Mouse (Mus musculus) right cerebral cortex, postnatal 4 days (tissue): ENCODE measurements around the gene Hapln4.

Experiments
- DNase-seq: peaks from one replicate; pipeline ENCODE4 v3.0.0-alpha.2; 2022

Gene Hapln4

GRCm38 (mm10) chr8:70139981-70140380 is 56.7 kb downstream of the Hapln4 start:
- no peak for DNase-seq
